In the genomic region with DNA sequence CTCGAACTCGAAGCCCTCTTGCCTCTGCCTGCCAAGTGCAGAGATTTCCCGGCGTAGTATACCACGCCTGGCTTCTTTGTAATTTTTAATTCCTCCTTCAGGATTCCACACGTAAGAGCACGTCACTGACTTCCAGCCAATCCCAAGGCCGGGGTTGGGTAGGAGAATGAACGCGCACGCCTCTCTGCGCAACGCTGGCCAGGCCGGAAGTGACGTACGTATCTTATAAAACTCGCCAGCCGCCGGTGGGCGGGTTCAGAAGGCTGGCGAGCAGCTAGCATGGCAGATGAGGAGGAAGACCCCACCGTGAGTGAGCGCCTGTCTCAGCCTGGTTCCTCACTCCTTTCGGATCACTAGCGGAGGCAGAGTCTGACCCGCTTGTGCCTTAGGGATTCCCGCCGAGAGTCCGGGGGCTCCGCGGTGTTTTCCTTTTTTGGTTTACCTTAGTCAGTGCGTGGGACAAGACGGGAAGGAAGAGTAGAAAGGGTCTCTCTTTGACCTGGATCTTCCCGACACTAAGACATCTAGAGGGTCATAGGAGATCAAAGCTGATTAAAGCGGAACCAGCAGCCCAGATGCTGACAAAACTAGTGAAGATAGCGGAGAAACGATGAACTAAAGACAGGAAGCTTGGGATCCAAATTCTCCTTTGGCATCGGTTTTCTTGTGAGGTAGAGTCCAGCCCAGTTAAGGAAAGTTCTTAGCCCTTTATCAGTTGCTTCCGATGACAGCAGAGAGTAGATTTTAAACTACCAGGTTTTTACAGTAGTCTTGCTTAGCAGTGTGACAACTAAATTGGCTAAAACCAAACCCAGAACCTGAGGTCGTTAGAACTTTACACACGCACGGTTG, we compare ENCODE assay signal across 8 mouse cellular contexts. TPM values are rescaled to one million over a fixed set of nuclear protein-coding genes. Genes with fewer than 3 reads are reported as not detected.
DNase-seq lines count a peak whose midpoint lies in the region; ATAC-seq and TF ChIP-seq lines count a peak whose summit lies in the region.

TSS of gene Taf13 (plus strand) at position 256 of the 852 bp plus-strand sequence.

- H3K4me2 ChIP-seq in forebrain, postnatal 0 days (ENCODE audit: low read depth), result peak within 1 kb of the TSS; percentile 78
- H3K4me2 ChIP-seq in lung, embryonic 16.5 days (ENCODE audit: low read depth, low read length), result peak within 1 kb of the TSS; percentile 63

- TF ChIP-seq POLR2A in MEL (IDR thresholded peaks at IDR 0.05; ENCODE audit: control insufficient read depth in 1 of 2, insufficient read depth in 1 of 2, low read depth in 1 of 2, low read length in 2 of 2, poor library complexity in 1 of 2), result peak; percentile 100
- TF ChIP-seq POLR2A in cerebellum, adult 2 months (IDR thresholded peaks at IDR 0.05; ENCODE audit: borderline replicate concordance, insufficient read depth, low read length), result peak; percentile 100

- H3K27ac ChIP-seq in MEL (ENCODE audit: control insufficient read depth, low read depth, low read length), result peak within 1 kb of the TSS; percentile 73
- H3K27ac ChIP-seq in cerebellum, adult 2 months (ENCODE audit: insufficient read depth, low read length), result peak within 1 kb of the TSS; percentile 24; the same call in 1 of the 2 replicates
- H3K27ac ChIP-seq in forebrain, postnatal 0 days (ENCODE audit: low read depth, low read length), result peak within 1 kb of the TSS; percentile 83
- H3K27ac ChIP-seq in lung, embryonic 16.5 days (ENCODE audit: low read length), result peak within 1 kb of the TSS; percentile 31; the same call in 1 of the 2 replicates

- H3K9ac ChIP-seq in MEL (ENCODE audit: control insufficient read depth, low read depth, low read length, poor library complexity, severe bottlenecking), result peak within 1 kb of the TSS; percentile 81
- peak within 1 kb of the TSS; percentile 80 for H3K9ac ChIP-seq in forebrain, postnatal 0 days
- H3K9ac ChIP-seq in lung, embryonic 16.5 days (ENCODE audit: low read length), result peak within 1 kb of the TSS; percentile 83

- H3K79me2 ChIP-seq in MEL (ENCODE audit: control insufficient read depth, insufficient read depth, low read length, poor library complexity), result peaks cover 1% of the 10 kb centered on the region

- peaks cover 3 to 4% of the 10 kb centered on the region in 2 experiments; a peak in 3 of 4 replicates for H3K27me3 ChIP-seq in MEL (ENCODE audit: control insufficient read depth in 1 of 2, insufficient read depth in 2 of 2, low read length in 2 of 2)
- H3K27me3 ChIP-seq in cerebellum, adult 2 months (ENCODE audit: control insufficient read depth, insufficient read depth, low read length), result no peaks in the 10 kb centered on the region
- H3K27me3 ChIP-seq in forebrain, postnatal 0 days (ENCODE audit: insufficient read depth, low read length), result no peaks in the 10 kb centered on the region
- no peaks in the 10 kb centered on the region for H3K27me3 ChIP-seq in lung, embryonic 16.5 days (ENCODE audit: control insufficient read depth, insufficient read depth, low read depth, low read length)

- TF ChIP-seq RAD21 in MEL (IDR thresholded peaks at IDR 0.05; ENCODE audit: low read depth, low read length), result no peak

- 1% methylated on average over 42 of the region's 42 CpGs for WGBS in cerebellum, adult 2 months
- WGBS in forebrain, postnatal 0 days, result 1% methylated on average over 42 of the region's 42 CpGs
- WGBS in lung, embryonic 16.5 days, result under 1% methylated on average over 42 of the region's 42 CpGs

- TF ChIP-seq EP300 in MEL (IDR thresholded peaks at IDR 0.05; ENCODE audit: low read depth in 1 of 2, low read length in 2 of 2), result peak in 1 of 2 experiments; percentile 44; a peak in 3 of 4 replicates

- DNase-seq in MEL (ENCODE audit: low read depth, low spot score), result peak; percentile 98
- DNase-seq in cerebellum, adult 2 months, result peak; percentile 96 to 98
- peak; percentile 99 for DNase-seq in forebrain, postnatal 0 days
- peak; percentile 94 for DNase-seq in layer of hippocampus, adult 9-10 months (ENCODE audit: low spot score)
- peak; percentile 93 for DNase-seq in ovary, postnatal 10 days (ENCODE audit: low spot score)
- peak; percentile 94 to 97 for DNase-seq in thymus, postnatal 10 days (ENCODE audit: low spot score in 2 of 2)

- H3K4me3 ChIP-seq in MEL (ENCODE audit: control insufficient read depth in 1 of 2, insufficient read depth in 1 of 2, low read depth in 2 of 2, low read length in 2 of 2), result peak within 1 kb of the TSS; percentile 67 to 71
- peak within 1 kb of the TSS; percentile 82 for H3K4me3 ChIP-seq in cerebellum, adult 2 months (replicated peaks; ENCODE audit: insufficient read depth, low read depth, low read length)
- H3K4me3 ChIP-seq in forebrain, postnatal 0 days (ENCODE audit: low read depth, low read length), result peak within 1 kb of the TSS; percentile 77
- peak within 1 kb of the TSS; percentile 69 for H3K4me3 ChIP-seq in lung, embryonic 16.5 days (ENCODE audit: low read length)

- H3K4me1 ChIP-seq in MEL (ENCODE audit: control insufficient read depth in 1 of 2, insufficient read depth in 2 of 2, low read length in 2 of 2), result peaks cover 2 to 7% of the 10 kb centered on the region in 2 experiments
- H3K4me1 ChIP-seq in cerebellum, adult 2 months (ENCODE audit: control insufficient read depth, insufficient read depth, low read length), result no peaks in the 10 kb centered on the region
- H3K4me1 ChIP-seq in forebrain, postnatal 0 days (ENCODE audit: insufficient read depth), result peaks cover 8% of the 10 kb centered on the region; the same call in 1 of the 2 replicates
- peaks cover 9% of the 10 kb centered on the region for H3K4me1 ChIP-seq in lung, embryonic 16.5 days (replicated peaks; ENCODE audit: control insufficient read depth, insufficient read depth, low read length)

- no peaks in the 10 kb centered on the region for H3K9me3 ChIP-seq in MEL (replicated peaks; ENCODE audit: insufficient read depth, low read length)
- H3K9me3 ChIP-seq in forebrain, postnatal 0 days (ENCODE audit: low read length), result no peaks in the 10 kb centered on the region
- H3K9me3 ChIP-seq in lung, embryonic 16.5 days (ENCODE audit: control insufficient read depth, low read length), result no peaks in the 10 kb centered on the region

- ATAC-seq in forebrain, postnatal 0 days, result peak; percentile 99
- ATAC-seq in hematopoietic stem cell, adult 5-6 weeks (replicated peaks in 1 of 2; ENCODE audit: insufficient read depth in 1 of 2, low FRiP score in 2 of 2, low TSS enrichment in 1 of 2, low read depth in 1 of 2, poor library complexity in 2 of 2, severe bottlenecking in 2 of 2), result peak; percentile 95 to 97
- peak; percentile 100 for ATAC-seq in lung, embryonic 16.5 days (ENCODE audit: low read depth)

- no peak for TF ChIP-seq CTCF in MEL (IDR thresholded peaks at IDR 0.05 in 2 of 3, conservative IDR thresholded peaks at IDR 0.05 in 1 of 3; ENCODE audit: control insufficient read depth in 1 of 3, insufficient read depth in 1 of 3, low read depth in 2 of 3, low read length in 3 of 3, poor library complexity in 1 of 3, severe bottlenecking in 1 of 3)
- TF ChIP-seq CTCF in cerebellum, adult 2 months (IDR thresholded peaks at IDR 0.05; ENCODE audit: borderline replicate concordance, insufficient read depth, low read depth, low read length), result no peak
- TF ChIP-seq CTCF in forebrain, postnatal 0 days (IDR thresholded peaks at IDR 0.05; ENCODE audit: low read depth), result no peak

- peaks cover 0 to 8% of the 10 kb centered on the region in 2 experiments; a peak in 2 of 4 replicates for H3K36me3 ChIP-seq in MEL (ENCODE audit: control insufficient read depth in 1 of 2, insufficient read depth in 2 of 2, low read length in 2 of 2)
- no peaks in the 10 kb centered on the region for H3K36me3 ChIP-seq in forebrain, postnatal 0 days (ENCODE audit: insufficient read depth)
- no peaks in the 10 kb centered on the region for H3K36me3 ChIP-seq in lung, embryonic 16.5 days (ENCODE audit: control insufficient read depth, insufficient read depth, low read length)

TF ChIP-seq in MEL, 35 proteins besides CTCF, POLR2A, EP300 and RAD21 (continues in another document):
- TF ChIP-seq GABPA (IDR thresholded peaks at IDR 0.05; ENCODE audit: low read depth, low read length) (no peak), MXI1 (IDR thresholded peaks at IDR 0.05; ENCODE audit: low read depth, low read length) (peak; percentile 87), ELF1 (IDR thresholded peaks at IDR 0.05; ENCODE audit: low read depth, low read length) (peak; percentile 43), E2F4 (IDR thresholded peaks at IDR 0.05; ENCODE audit: borderline replicate concordance, low read depth, low read length) (no peak), ZC3H11A (IDR thresholded peaks at IDR 0.05; ENCODE audit: low read depth, low read length) (no peak), MYC (IDR thresholded peaks at IDR 0.05; ENCODE audit: low read depth, low read length) (peak; percentile 30; the same call in 1 of the 2 replicates), USF1 (IDR thresholded peaks at IDR 0.05; ENCODE audit: low read depth, low read length) (no peak), TCF12 (IDR thresholded peaks at IDR 0.05; ENCODE audit: low read depth, low read length) (peak; percentile 66), KAT2A (conservative IDR thresholded peaks at IDR 0.05; ENCODE audit: low read depth, low read length) (no peak), NRF1 (IDR thresholded peaks at IDR 0.05; ENCODE audit: insufficient read depth, low read depth, low read length, poor library complexity, severe bottlenecking) (peak; percentile 81), BHLHE40 (IDR thresholded peaks at IDR 0.05; ENCODE audit: borderline replicate concordance, low read depth, low read length) (0 out of 2 replicates have a peak, but pooled peaks have one; percentile 17), POLR2AphosphoS2 (IDR thresholded peaks at IDR 0.05; ENCODE audit: low read length) (peak; percentile 99), ETS1 (IDR thresholded peaks at IDR 0.05; ENCODE audit: low read depth, low read length) (peak; percentile 65), JUND (IDR thresholded peaks at IDR 0.05; ENCODE audit: low read depth, low read length) (0 out of 2 replicates have a peak, but pooled peaks have one; percentile 38), MAX (IDR thresholded peaks at IDR 0.05; ENCODE audit: low read length) (peak; percentile 57), MAFK (IDR thresholded peaks at IDR 0.05; ENCODE audit: borderline replicate concordance, low read depth, low read length) (0 out of 2 replicates have a peak, but pooled peaks have one; percentile 13), MYB (IDR thresholded peaks at IDR 0.05; ENCODE audit: low read depth, low read length) (no peak)

RNA-seq across cellular contexts. Expression of gene Taf13, which starts in this region (rescaled TPM):
- total RNA-seq in MEL (2012; rRNA removed), result 5.4 and 6.5 TPM in 2 replicates
- 1 to 10 TPM in 1 of 2 experiments, not detected in 1; 7.0 TPM for polyA plus RNA-seq in MEL (2012; ENCODE audit: insufficient read depth in 1 of 2, insufficient read length in 2 of 2, low read depth in 1 of 2, low replicate concordance in 2 of 2, missing spikeins in 1 of 2)
- polyA plus RNA-seq in cerebellum, adult 2 months (2012; rRNA removed), result 37.2 and 51.7 TPM in 2 replicates
- 10.8 and 13.8 TPM in 2 replicates for total RNA-seq in forebrain, postnatal 0 days (2014; rRNA removed)
- polyA plus RNA-seq in forebrain, postnatal 0 days (2015; fragmentation: Nextera tagmentation; extraction: Ambion mirVana), result 41.0 and 46.4 TPM in 2 replicates
- total RNA-seq in hematopoietic stem cell, adult 5-6 weeks (2017), result 24.3 and 36.0 TPM in 2 replicates
- 45.5 and 46.0 TPM in 2 replicates for polyA plus RNA-seq in lung, embryonic 16.5 days (2015; fragmentation: Nextera tagmentation; extraction: Ambion mirVana)

Comparison
In these comparisons a context has a peak if more than half of its experiments do, and no peak if none do; other contexts are left out.
1. Peak in every context shown above with its lines: DNase-seq, ATAC-seq, H3K4me3 ChIP-seq and H3K27ac ChIP-seq.
2. H3K27ac ChIP-seq: peak in every context shown above with its lines; median percentile 83 in forebrain, postnatal 0 days; 73 in MEL; 31 in lung, embryonic 16.5 days; 24 in cerebellum, adult 2 months.